Mouse (Mus musculus): Measurements from ENCODE around the gene Dis3l2.

Dis3l2 gene

GRCm38 (mm10) chr1:87021584-87021983, 318.0 kb downstream of the Dis3l2 start:
- no peak for DNase-seq

- DNase-seq: no peak
These were observed 319.9 kb downstream of the Dis3l2 start for GRCm38 (mm10) chr1:87023291-87024170.

GRCm38 (mm10) chr1:87025021-87025420, 321.4 kb downstream of the Dis3l2 start:
- DNase-seq: no peak

- no peak for DNase-seq
These were observed 325.2 kb downstream of the Dis3l2 start for GRCm38 (mm10) chr1:87028786-87029185.

GRCm38 (mm10) chr1:87030652-87031051, 327.0 kb downstream of the Dis3l2 start:
- DNase-seq: no peak

- no peak for DNase-seq
These were observed 328.9 kb downstream of the Dis3l2 start for GRCm38 (mm10) chr1:87032466-87032865.

GRCm38 (mm10) chr1:87035532-87036161, 332.0 kb downstream of the Dis3l2 start:
- DNase-seq: no peak

- DNase-seq: no peak
These were observed 332.7 kb downstream of the Dis3l2 start for GRCm38 (mm10) chr1:87036334-87036733.

GRCm38 (mm10) chr1:87038477-87039070, 335.0 kb downstream of the Dis3l2 start:
- DNase-seq: no peak

GRCm38 (mm10) chr1:87041119-87041518, 337.5 kb downstream of the Dis3l2 start:
- DNase-seq: peak; percentile 71

GRCm38 (mm10) chr1:87041814-87042438, 338.3 kb downstream of the Dis3l2 start:
- DNase-seq: peak; percentile 66

GRCm38 (mm10) chr1:87050072-87050471, 346.5 kb downstream of the Dis3l2 start:
- no peak for DNase-seq

- no peak for DNase-seq
These were observed 347.1 kb downstream of the Dis3l2 start for GRCm38 (mm10) chr1:87050700-87051099.

GRCm38 (mm10) chr1:87051369-87051768, 347.8 kb downstream of the Dis3l2 start:
- no peak for DNase-seq

GRCm38 (mm10) chr1:87057075-87057474, 353.5 kb downstream of the Dis3l2 start:
- no peak for DNase-seq

- DNase-seq: no peak
These were observed 355.5 kb downstream of the Dis3l2 start for GRCm38 (mm10) chr1:87059042-87059665.

GRCm38 (mm10) chr1:87060913-87061312, 357.3 kb downstream of the Dis3l2 start:
- DNase-seq: no peak

- DNase-seq: peak; percentile 53
These were observed 367.1 kb downstream of the Dis3l2 start for GRCm38 (mm10) chr1:87070720-87071119.

GRCm38 (mm10) chr1:87073776-87074175, 370.2 kb downstream of the Dis3l2 start:
- no peak for DNase-seq

- no peak for DNase-seq
These were observed 382.6 kb downstream of the Dis3l2 start for GRCm38 (mm10) chr1:87086196-87086595.

GRCm38 (mm10) chr1:87086964-87087363, 383.4 kb downstream of the Dis3l2 start:
- DNase-seq: no peak

GRCm38 (mm10) chr1:87089251-87089650, 385.6 kb downstream of the Dis3l2 start:
- no peak for DNase-seq

GRCm38 (mm10) chr1:87089828-87090227, 386.2 kb downstream of the Dis3l2 start, which contains the start of gene Alppl2:
Gene Alppl2 (minus strand): TSS chr1:87089928.
- no peak for DNase-seq

Data from thymus, postnatal 25 days (tissue).